Mouse (Mus musculus): ENCODE results near the gene Olfr1181. TPM values are rescaled to one million over a fixed set of nuclear protein-coding genes. Genes with fewer than 3 reads are reported as not detected.
"Not testable (repeated sequence)": the region's sequence is repeated elsewhere in the genome, so short reads cannot be mapped to it uniquely, and the experiment has no call there.

The Olfr1181 gene
- total RNA-seq (2021) = not detected in 2 replicates
- long read RNA-seq, experiment 1 = 0 reads
- long read RNA-seq, experiment 2 = 0 reads

- DNase-seq = no peak
Measured at GRCm38 (mm10) chr2:88426071-88426470, at the start of gene Olfr1181. Gene Olfr1181 (minus strand): TSS chr2:88426171.

GRCm38 (mm10) chr2:88454567-88454966 lies 28.6 kb upstream of the Olfr1181 start, which contains the start of gene Olfr1183:
Gene Olfr1183 (plus strand): TSS chr2:88454867.
- DNase-seq = not testable (repeated sequence)

- no peak for DNase-seq
Measured at GRCm38 (mm10) chr2:88449031-88449430, 23.1 kb upstream of the Olfr1181 start, which contains the start of gene Gm13757. Gene Gm13757 (minus strand): TSS chr2:88449131.

GRCm38 (mm10) chr2:88419051-88419450 lies 6.9 kb downstream of the Olfr1181 start, which contains the start of gene Olfr1180:
Gene Olfr1180 (minus strand): TSS chr2:88419151.
- no peak for DNase-seq

- no peak for DNase-seq
Measured at GRCm38 (mm10) chr2:88406353-88406752, 19.6 kb downstream of the Olfr1181 start, which contains the start of gene Olfr1179. Gene Olfr1179 (minus strand): TSS chr2:88406453.

- no peak for DNase-seq
Measured at GRCm38 (mm10) chr2:88386762-88387161, 39.2 kb downstream of the Olfr1181 start, which contains the start of gene Olfr1178. Gene Olfr1178 (plus strand): TSS chr2:88387062.

Other genes with a start within 250 kb of the Olfr1181 start
- not detected in 2 replicates for gene Olfr1168, start 244.3 kb downstream of the Olfr1181 start, total RNA-seq (2021)
- not detected in 2 replicates for gene Olfr1170, start 197.8 kb downstream of the Olfr1181 start, total RNA-seq (2021)
- not detected in 2 replicates for gene Olfr1173, start 146.3 kb downstream of the Olfr1181 start, total RNA-seq (2021)
- gene Olfr1174-ps, start 111.0 kb downstream of the Olfr1181 start, total RNA-seq (2021) = not detected in 2 replicates
- gene Olfr1175-ps, start 99.0 kb downstream of the Olfr1181 start, total RNA-seq (2021) = not detected in 2 replicates
- not detected in 2 replicates for gene Olfr1176, start 89.5 kb downstream of the Olfr1181 start, total RNA-seq (2021)
- not detected in 2 replicates for gene Olfr1177-ps, start 79.7 kb downstream of the Olfr1181 start, total RNA-seq (2021)
- not detected in 2 replicates for gene Olfr1178, start 39.1 kb downstream of the Olfr1181 start, total RNA-seq (2021)
- not detected in 2 replicates for gene Olfr1179, start 19.7 kb downstream of the Olfr1181 start, total RNA-seq (2021)
- gene Olfr1180, start 7.0 kb downstream of the Olfr1181 start, total RNA-seq (2021) = not detected in 2 replicates
- not detected in 2 replicates for gene Gm13757, start 23.0 kb upstream of the Olfr1181 start, total RNA-seq (2021)
- gene Olfr1183, start 28.7 kb upstream of the Olfr1181 start, total RNA-seq (2021) = not detected in 2 replicates
- gene Olfr1184, start 57.4 kb upstream of the Olfr1181 start, total RNA-seq (2021) = not detected in 2 replicates
- gene Olfr1185-ps1, start 67.1 kb upstream of the Olfr1181 start, total RNA-seq (2021) = not detected in 2 replicates
- not detected in 2 replicates for gene Olfr1186, start 92.4 kb upstream of the Olfr1181 start, total RNA-seq (2021)
- gene Olfr1188, start 130.8 kb upstream of the Olfr1181 start, total RNA-seq (2021) = not detected in 2 replicates
- not detected in 2 replicates for gene Olfr1189, start 160.3 kb upstream of the Olfr1181 start, total RNA-seq (2021)
- not detected in 2 replicates for gene Olfr1191-ps1, start 214.4 kb upstream of the Olfr1181 start, total RNA-seq (2021)
- gene Olfr1192-ps1, start 222.3 kb upstream of the Olfr1181 start, total RNA-seq (2021) = not detected in 2 replicates
- not detected in 2 replicates for gene Olfr1193, start 249.5 kb upstream of the Olfr1181 start, total RNA-seq (2021)

Measured in adrenal gland, postnatal 14 days (tissue).